Mouse (Mus musculus): ENCODE data around the gene Vmn1r149.
"Not testable (repeated sequence)": the region's sequence is repeated elsewhere in the genome, so short reads cannot be mapped to it uniquely, and the experiment has no call there.

Gene Vmn1r149

DNA sequence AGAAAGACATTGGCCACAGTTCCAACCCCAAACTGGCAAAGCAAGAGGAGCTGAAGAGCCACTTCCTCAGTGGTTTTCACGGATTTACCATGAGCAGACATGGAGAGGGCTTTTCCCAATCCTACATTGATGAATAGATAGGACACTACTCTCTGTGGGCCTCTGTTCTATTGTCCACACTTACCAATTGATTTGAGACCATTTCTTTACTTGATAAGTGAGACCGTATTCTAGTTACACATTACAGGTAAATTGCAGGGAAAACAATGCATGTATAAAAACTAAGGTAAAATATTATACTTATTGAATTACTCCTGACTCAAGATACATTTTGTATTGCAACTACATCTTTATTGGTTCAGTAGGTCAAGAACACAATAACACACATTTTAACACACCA, at the start of gene Vmn1r149:
TSS of gene Vmn1r149 (minus strand) at position 101 of the 400 bp plus-strand sequence.
- not testable (repeated sequence) for DNase-seq

DNA sequence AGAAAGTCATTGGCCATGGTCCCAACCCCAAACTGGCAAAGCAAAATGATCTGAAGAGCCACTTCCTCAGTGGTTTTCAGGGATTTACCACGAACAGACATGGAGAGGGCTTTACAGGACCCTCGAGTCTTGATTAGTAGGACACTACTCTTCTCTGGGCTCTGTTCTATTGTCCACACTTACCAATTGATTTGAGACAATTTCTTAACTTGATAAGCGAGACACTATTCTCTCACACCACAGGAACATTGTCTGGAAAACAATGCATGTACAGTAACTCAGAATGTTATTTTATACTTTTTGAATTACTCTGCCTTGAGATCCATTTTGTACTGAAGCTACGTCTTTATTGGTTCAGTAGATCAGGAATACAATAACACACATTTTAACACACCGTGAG, 25.9 kb upstream of the Vmn1r149 start, which contains the start of gene Gm10665:
TSS of gene Gm10665 (minus strand) at position 101 of the 400 bp plus-strand sequence.
- DNase-seq: not testable (repeated sequence)

- DNase-seq: not testable (repeated sequence)
Observed at GRCm38 (mm10) chr7:22413283-22413682, 24.7 kb downstream of the Vmn1r149 start, which contains the start of gene Vmn1r148. Vmn1r148 (plus strand) TSS chr7:22413583.
